Comparison of ENCODE assay signal across 22 mouse cellular contexts in genomic region chr2:80168103-80168502, GRCm38 (mm10).
"Had no signal": no experiment of that assay in that cellular context is flagged by ENCODE, and none has a peak within 500 bp of the region (broad histone marks: within the 10 kb centered on the region; RNA-seq: fewer than 3 reads in every experiment).

No protein-coding gene starts in this region.

- ATAC-seq: intestine, postnatal 0 days; midbrain, embryonic 13.5 days had no signal

- H3K9ac ChIP-seq: limb, embryonic 12.5 days; limb, embryonic 15.5 days; liver, embryonic 13.5 days; lung, embryonic 15.5 days; midbrain, embryonic 13.5 days; neural tube, embryonic 12.5 days; neural tube, embryonic 15.5 days; stomach, embryonic 15.5 days had no signal

- H3K9me3 ChIP-seq: limb, embryonic 12.5 days; limb, embryonic 15.5 days; liver, embryonic 13.5 days; lung, embryonic 15.5 days; megakaryocyte, embryonic 14.5 days; midbrain, embryonic 10.5 days; midbrain, embryonic 13.5 days; neural tube, embryonic 12.5 days; neural tube, embryonic 15.5 days; stomach, embryonic 15.5 days had no signal

- H3K4me3 ChIP-seq: limb, embryonic 12.5 days; limb, embryonic 15.5 days; liver, embryonic 13.5 days; lung, embryonic 15.5 days; megakaryocyte, embryonic 14.5 days; midbrain, embryonic 10.5 days; midbrain, embryonic 13.5 days; neural tube, embryonic 12.5 days; neural tube, embryonic 15.5 days; stomach, embryonic 15.5 days had no signal

- H3K27ac ChIP-seq: kidney, postnatal 0 days; limb, embryonic 12.5 days; limb, embryonic 15.5 days; liver, embryonic 13.5 days; lung, embryonic 15.5 days; midbrain, embryonic 10.5 days; midbrain, embryonic 13.5 days; neural tube, embryonic 12.5 days; neural tube, embryonic 15.5 days; stomach, embryonic 15.5 days had no signal

- H3K4me2 ChIP-seq: limb, embryonic 12.5 days; limb, embryonic 15.5 days; liver, embryonic 13.5 days; lung, embryonic 15.5 days; midbrain, embryonic 13.5 days; neural tube, embryonic 12.5 days; neural tube, embryonic 15.5 days; stomach, embryonic 15.5 days had no signal

- DNase-seq: kidney, adult 2 months; kidney, postnatal 36 days; left cerebral cortex, postnatal 4 days; liver, embryonic 13.5 days; lung, adult 18-20 months; lung, postnatal 10 days; lung, postnatal 4 days; retina, postnatal 1 day; right cerebral cortex, postnatal 25 days; spleen, adult 18-20 months; thymus, postnatal 25 days had no signal

- H3K4me1 ChIP-seq: limb, embryonic 12.5 days; limb, embryonic 15.5 days; liver, embryonic 13.5 days; lung, embryonic 15.5 days; megakaryocyte, embryonic 14.5 days; midbrain, embryonic 10.5 days; midbrain, embryonic 13.5 days; neural tube, embryonic 12.5 days; neural tube, embryonic 15.5 days; stomach, embryonic 15.5 days had no signal

- H3K27me3 ChIP-seq: limb, embryonic 12.5 days; limb, embryonic 15.5 days; liver, embryonic 13.5 days; lung, embryonic 15.5 days; megakaryocyte, embryonic 14.5 days; midbrain, embryonic 13.5 days; neural tube, embryonic 12.5 days; neural tube, embryonic 15.5 days; stomach, embryonic 15.5 days had no signal

- H3K36me3 ChIP-seq: limb, embryonic 12.5 days; limb, embryonic 15.5 days; liver, embryonic 13.5 days; lung, embryonic 15.5 days; midbrain, embryonic 10.5 days; midbrain, embryonic 13.5 days; neural tube, embryonic 12.5 days; neural tube, embryonic 15.5 days; stomach, embryonic 15.5 days had no signal
